Mouse (Mus musculus): ENCODE measurements at regions not wholly inside any gene's neighbourhood (a gene's known extent, or its start where the extent isn't known, plus 50 kb on each side); places are given as distances from the start of the nearest gene placed in this dataset.
"Not testable (repeated sequence)": the region's sequence is repeated elsewhere in the genome, so short reads cannot be mapped to it uniquely, and the experiment has no call there.

- DNase-seq: no peak
Observed at GRCm38 (mm10) chr9:113171767-113172405, 536.2 kb downstream of the Pdcd6ip start.

GRCm38 (mm10) chr9:113162897-113163874 lies 544.9 kb downstream of the Pdcd6ip start:
- no peak for DNase-seq

GRCm38 (mm10) chr9:113160011-113160410 lies 548.0 kb downstream of the Pdcd6ip start:
- no peak for DNase-seq

GRCm38 (mm10) chr9:113158080-113158479 lies 550.0 kb downstream of the Pdcd6ip start:
- DNase-seq: no peak

GRCm38 (mm10) chr9:113157474-113158076 lies 550.5 kb downstream of the Pdcd6ip start:
- DNase-seq: no peak

GRCm38 (mm10) chr9:113156707-113157106 lies 551.4 kb downstream of the Pdcd6ip start:
- no peak for DNase-seq

GRCm38 (mm10) chr9:113149084-113149483 lies 559.0 kb downstream of the Pdcd6ip start:
- DNase-seq: no peak

GRCm38 (mm10) chr9:113146571-113146970 lies 561.5 kb downstream of the Pdcd6ip start:
- DNase-seq: no peak

GRCm38 (mm10) chr9:113145036-113145435 lies 563.0 kb downstream of the Pdcd6ip start:
- no peak for DNase-seq

- DNase-seq: no peak
Observed at GRCm38 (mm10) chr9:113134611-113135010, 573.4 kb downstream of the Pdcd6ip start.

GRCm38 (mm10) chr9:113123004-113123692 lies 584.9 kb downstream of the Pdcd6ip start:
- DNase-seq: no peak

GRCm38 (mm10) chr9:113122253-113122749 lies 585.8 kb downstream of the Pdcd6ip start:
- DNase-seq: no peak

- no peak for DNase-seq
Observed at GRCm38 (mm10) chr9:113120385-113120784, 587.7 kb downstream of the Pdcd6ip start.

GRCm38 (mm10) chr9:113119721-113120120 lies 588.3 kb downstream of the Pdcd6ip start:
- DNase-seq: no peak

GRCm38 (mm10) chr9:113115576-113115975 lies 592.5 kb downstream of the Pdcd6ip start:
- DNase-seq: no peak

GRCm38 (mm10) chr9:113112753-113113152 lies 595.3 kb downstream of the Pdcd6ip start:
- DNase-seq: no peak

GRCm38 (mm10) chr9:113101733-113102132 lies 606.3 kb downstream of the Pdcd6ip start:
- DNase-seq: no peak

GRCm38 (mm10) chr9:113100641-113101040 lies 607.4 kb downstream of the Pdcd6ip start:
- DNase-seq: no peak

GRCm38 (mm10) chr9:113095421-113095820 lies 612.6 kb downstream of the Pdcd6ip start:
- not testable (repeated sequence) for DNase-seq

- no peak for DNase-seq
Observed at GRCm38 (mm10) chr9:113093863-113094390, 614.1 kb downstream of the Pdcd6ip start.

GRCm38 (mm10) chr9:113091881-113092280 lies 616.2 kb downstream of the Pdcd6ip start:
- no peak for DNase-seq

GRCm38 (mm10) chr9:113087786-113088185 lies 620.3 kb downstream of the Pdcd6ip start:
- no peak for DNase-seq

Data from adrenal gland, postnatal 25 days (tissue).